Mouse (Mus musculus) liver, adult 2 months (tissue): Measurements from ENCODE around the gene Olfm2.

Source experiments
- CTCF ChIP-seq: fragments of 200-500 bp; IDR thresholded peaks from 2 replicates; pipeline ENCODE4 v1.5.1; 2011; ENCODE audit warnings: low read depth, low read length, control low read depth
- POLR2A ChIP-seq: fragments of 200-500 bp; IDR thresholded peaks from 2 replicates; pipeline ENCODE4 v1.6.1; 2011; ENCODE audit warnings: low read length, control low read depth; ENCODE audit not compliant: insufficient read depth; ENCODE audit errors: extremely low read depth

GRCm38 (mm10) chr9:20748540-20748939 is 2.4 kb upstream of the Olfm2 start:
- TF ChIP-seq CTCF (no peak), POLR2A (no peak)
